Mouse (Mus musculus): ENCODE results near the gene Dync1i2. TPM values are rescaled to one million over a fixed set of nuclear protein-coding genes. Genes with fewer than 3 reads are reported as not detected.

Gene Dync1i2
- polyA plus RNA-seq, 1 experiment from 2014 or later: 73.4 TPM

- Histone ChIP-seq H3K4me2 (ENCODE audit: low read length) (no peak overlapping the region), H3K4me1 (ENCODE audit: control insufficient read depth in 2 of 2, insufficient read depth in 2 of 2, low read length in 2 of 2) (peaks cover 9 to 12% of the 10 kb centered on the region in 2 experiments), H3K27ac (replicated peaks in 1 of 2; ENCODE audit: control insufficient read depth in 1 of 2, insufficient read depth in 1 of 2, low read depth in 2 of 2, low read length in 2 of 2) (no peak overlapping the region), H3K9me3 (ENCODE audit: control insufficient read depth, low read length) (no peaks in the 10 kb centered on the region), H3K9ac (ENCODE audit: low read length) (no peak overlapping the region), H3K36me3 (ENCODE audit: control insufficient read depth, insufficient read depth, low read length) (no peaks in the 10 kb centered on the region), H3K27me3 (ENCODE audit: control insufficient read depth, insufficient read depth, low read length) (peaks cover 2% of the 10 kb centered on the region; the same call in 1 of the 2 replicates), H3K4me3 (ENCODE audit: control insufficient read depth in 1 of 2, insufficient read depth in 1 of 2, low read depth in 1 of 2, low read length in 2 of 2) (no peak overlapping the region)
- ATAC-seq (ENCODE audit: insufficient number of reproducible peaks, insufficient read depth, low FRiP score, low read depth): no peak
- 62% methylated on average over 10 of the region's 10 CpGs for WGBS
Observed at GRCm38 (mm10) chr2:71194137-71194960, 17.2 kb upstream of the Dync1i2 start.

DNA sequence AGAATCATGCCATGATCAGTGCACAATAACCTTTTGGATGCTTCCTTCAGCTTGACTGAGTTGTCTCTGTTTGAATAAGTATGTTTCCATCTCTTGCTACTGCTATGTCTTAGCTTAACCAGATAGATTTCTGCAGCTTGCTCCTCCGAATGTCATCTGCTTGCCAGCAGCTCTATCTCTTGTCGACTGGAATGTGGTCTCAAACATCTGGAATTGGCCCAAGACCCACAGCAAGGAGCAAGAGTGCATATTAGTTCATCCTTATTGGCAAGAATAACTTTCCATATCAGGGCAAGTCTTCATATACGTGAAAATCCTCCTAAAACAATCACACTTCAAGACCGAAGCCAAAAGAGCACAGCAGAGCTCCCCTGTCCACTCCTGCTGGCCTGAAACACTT lies 14.6 kb upstream of the Dync1i2 start:
- no peak overlapping the region for H3K4me2 ChIP-seq (ENCODE audit: low read length)
- 47% methylated on average over 4 of the region's 4 CpGs for WGBS
- 0 out of 4 replicates have a peak overlapping the region, but pooled peaks of 1 of the 2 experiments have one; percentile 5 for H3K27ac ChIP-seq (replicated peaks in 1 of 2; ENCODE audit: control insufficient read depth in 1 of 2, insufficient read depth in 1 of 2, low read depth in 2 of 2, low read length in 2 of 2)
- peaks cover 8 to 9% of the 10 kb centered on the region in 2 experiments for H3K4me1 ChIP-seq (ENCODE audit: control insufficient read depth in 2 of 2, insufficient read depth in 2 of 2, low read length in 2 of 2)
- H3K4me3 ChIP-seq (ENCODE audit: control insufficient read depth in 1 of 2, insufficient read depth in 1 of 2, low read depth in 1 of 2, low read length in 2 of 2): no peak overlapping the region
- no peaks in the 10 kb centered on the region for H3K27me3 ChIP-seq (ENCODE audit: control insufficient read depth, insufficient read depth, low read length)
- H3K36me3 ChIP-seq (ENCODE audit: control insufficient read depth, insufficient read depth, low read length): no peaks in the 10 kb centered on the region
- H3K9me3 ChIP-seq (ENCODE audit: control insufficient read depth, low read length): no peaks in the 10 kb centered on the region
- no peak overlapping the region for H3K9ac ChIP-seq (ENCODE audit: low read length)
- ATAC-seq (ENCODE audit: insufficient number of reproducible peaks, insufficient read depth, low FRiP score, low read depth): no peak

DNA sequence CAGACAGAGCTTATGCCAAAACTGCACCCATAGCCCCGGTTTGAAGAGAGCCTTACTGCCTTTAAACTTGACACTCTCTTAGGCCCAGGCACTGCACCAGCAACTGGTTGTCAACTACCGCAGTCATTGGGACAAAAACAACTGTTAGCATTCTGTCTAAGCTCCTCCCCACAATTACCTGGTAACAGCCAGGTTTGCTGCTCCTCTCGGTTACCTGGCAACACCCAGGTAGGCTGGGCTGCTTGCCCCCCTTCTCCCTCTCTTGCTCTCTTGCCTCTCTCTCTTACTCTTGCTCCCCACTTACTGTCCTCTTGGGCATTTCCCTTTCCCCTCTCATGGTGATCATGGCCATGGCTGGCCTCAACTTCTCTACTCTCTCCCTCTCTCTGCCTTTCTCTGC lies 12.6 kb upstream of the Dync1i2 start:
- H3K9ac ChIP-seq (ENCODE audit: low read length): no peak overlapping the region
- no peak overlapping the region for H3K4me3 ChIP-seq (ENCODE audit: control insufficient read depth in 1 of 2, insufficient read depth in 1 of 2, low read depth in 1 of 2, low read length in 2 of 2)
- H3K27ac ChIP-seq (replicated peaks in 1 of 2; ENCODE audit: control insufficient read depth in 1 of 2, insufficient read depth in 1 of 2, low read depth in 2 of 2, low read length in 2 of 2): no peak overlapping the region
- no peak for ATAC-seq (ENCODE audit: insufficient number of reproducible peaks, insufficient read depth, low FRiP score, low read depth)
- peaks cover 4 to 5% of the 10 kb centered on the region in 2 experiments for H3K4me1 ChIP-seq (ENCODE audit: control insufficient read depth in 2 of 2, insufficient read depth in 2 of 2, low read length in 2 of 2)
- no peaks in the 10 kb centered on the region for H3K9me3 ChIP-seq (ENCODE audit: control insufficient read depth, low read length)
- 56% methylated on average over 3 of the region's 3 CpGs for WGBS
- H3K4me2 ChIP-seq (ENCODE audit: low read length): no peak overlapping the region
- H3K27me3 ChIP-seq (ENCODE audit: control insufficient read depth, insufficient read depth, low read length): no peaks in the 10 kb centered on the region
- H3K36me3 ChIP-seq (ENCODE audit: control insufficient read depth, insufficient read depth, low read length): no peaks in the 10 kb centered on the region

DNA sequence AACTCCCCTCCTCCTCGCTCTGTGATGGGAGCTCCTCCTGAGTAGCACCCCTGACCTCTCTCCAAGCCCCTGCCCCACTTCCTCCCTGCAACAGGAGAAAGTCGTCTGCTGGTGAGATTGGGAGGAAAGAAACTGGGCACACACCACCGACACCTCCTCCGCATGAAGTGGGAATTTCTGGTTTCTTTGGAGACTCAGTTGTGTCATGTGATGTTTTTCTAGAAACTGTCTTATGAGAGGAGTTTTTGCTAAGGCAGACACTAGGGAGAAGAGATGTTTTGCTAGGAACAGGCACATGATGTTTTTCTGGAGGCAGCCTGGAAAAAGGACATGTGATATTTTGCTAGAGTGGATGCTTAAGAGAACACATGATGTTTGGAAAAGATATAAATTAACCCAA lies 11.0 kb upstream of the Dync1i2 start:
- Histone ChIP-seq H3K27ac (replicated peaks in 1 of 2; ENCODE audit: control insufficient read depth in 1 of 2, insufficient read depth in 1 of 2, low read depth in 2 of 2, low read length in 2 of 2) (no peak overlapping the region), H3K36me3 (ENCODE audit: control insufficient read depth, insufficient read depth, low read length) (no peaks in the 10 kb centered on the region), H3K4me1 (ENCODE audit: control insufficient read depth in 2 of 2, insufficient read depth in 2 of 2, low read length in 2 of 2) (no peaks in the 10 kb centered on the region; a peak in 1 of 4 replicates), H3K4me3 (ENCODE audit: control insufficient read depth in 1 of 2, insufficient read depth in 1 of 2, low read depth in 1 of 2, low read length in 2 of 2) (no peak overlapping the region), H3K4me2 (ENCODE audit: low read length) (no peak overlapping the region), H3K9me3 (ENCODE audit: control insufficient read depth, low read length) (no peaks in the 10 kb centered on the region), H3K27me3 (ENCODE audit: control insufficient read depth, insufficient read depth, low read length) (no peaks in the 10 kb centered on the region), H3K9ac (ENCODE audit: low read length) (no peak overlapping the region)
- 37% methylated on average over 4 of the region's 4 CpGs for WGBS
- ATAC-seq (ENCODE audit: insufficient number of reproducible peaks, insufficient read depth, low FRiP score, low read depth): no peak

DNA sequence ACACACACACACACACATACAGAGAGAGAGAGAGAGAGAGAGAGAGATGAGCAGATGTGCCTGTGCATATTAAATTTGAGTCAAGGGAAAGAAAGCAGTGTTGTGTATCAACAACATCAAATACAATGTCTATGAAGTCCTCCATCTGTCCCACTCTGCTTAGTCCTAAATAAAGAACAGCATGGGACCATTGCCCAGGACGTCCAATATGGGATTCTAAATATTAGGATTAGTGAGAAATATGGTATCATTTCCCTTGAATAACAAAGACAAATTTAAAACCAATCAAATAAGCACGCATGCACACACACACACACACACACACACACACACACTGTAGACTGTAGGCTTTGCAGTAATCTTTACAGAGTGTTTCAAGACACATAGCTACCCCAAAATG lies 9.6 kb upstream of the Dync1i2 start:
- Histone ChIP-seq H3K27ac (replicated peaks in 1 of 2; ENCODE audit: control insufficient read depth in 1 of 2, insufficient read depth in 1 of 2, low read depth in 2 of 2, low read length in 2 of 2) (no peak overlapping the region), H3K9me3 (ENCODE audit: control insufficient read depth, low read length) (no peaks in the 10 kb centered on the region), H3K27me3 (ENCODE audit: control insufficient read depth, insufficient read depth, low read length) (0 out of 2 replicates have a peak, but pooled peaks cover under 1% of the 10 kb centered on the region), H3K9ac (ENCODE audit: low read length) (no peak overlapping the region), H3K4me1 (ENCODE audit: control insufficient read depth in 2 of 2, insufficient read depth in 2 of 2, low read length in 2 of 2) (no peaks in the 10 kb centered on the region; a peak in 1 of 4 replicates), H3K4me3 (ENCODE audit: control insufficient read depth in 1 of 2, insufficient read depth in 1 of 2, low read depth in 1 of 2, low read length in 2 of 2) (no peak overlapping the region), H3K4me2 (ENCODE audit: low read length) (no peak overlapping the region), H3K36me3 (ENCODE audit: control insufficient read depth, insufficient read depth, low read length) (no peaks in the 10 kb centered on the region)
- no peak for ATAC-seq (ENCODE audit: insufficient number of reproducible peaks, insufficient read depth, low FRiP score, low read depth)
- 67% methylated on average over 2 of the region's 2 CpGs for WGBS

DNA sequence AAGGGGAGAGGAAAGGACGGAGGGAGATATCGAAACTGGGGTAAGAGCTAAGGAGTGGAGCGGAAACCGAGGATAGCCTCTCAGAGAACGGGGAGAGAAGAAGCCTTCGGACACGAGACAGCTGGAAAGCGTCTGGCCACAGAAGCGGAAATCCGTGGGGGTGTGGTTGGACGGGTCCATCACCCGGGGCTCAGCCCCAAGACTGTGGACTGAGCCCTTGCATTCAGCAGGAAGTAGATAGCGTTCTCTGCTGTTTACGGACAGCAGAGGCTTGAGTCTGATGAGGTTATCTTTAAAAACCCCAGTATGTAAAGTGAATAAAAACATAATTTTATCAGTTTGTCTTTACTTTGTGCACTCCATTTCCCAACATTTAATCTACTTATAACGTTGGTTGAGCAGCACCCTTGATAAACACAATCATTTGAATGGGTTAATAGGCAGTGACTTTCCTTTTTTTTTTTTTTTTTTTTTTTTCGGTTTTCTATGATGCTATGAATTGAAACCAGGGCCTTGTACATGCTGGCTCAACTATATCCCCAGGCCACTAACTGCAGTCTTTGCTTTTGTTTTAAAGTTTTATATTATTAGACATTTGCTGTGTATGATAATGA lies 7.6 kb upstream of the Dync1i2 start:
- Histone ChIP-seq H3K36me3 (ENCODE audit: control insufficient read depth, insufficient read depth, low read length) (no peaks in the 10 kb centered on the region), H3K27me3 (ENCODE audit: control insufficient read depth, insufficient read depth, low read length) (0 out of 2 replicates have a peak, but pooled peaks cover 3% of the 10 kb centered on the region), H3K9me3 (ENCODE audit: control insufficient read depth, low read length) (no peaks in the 10 kb centered on the region), H3K4me1 (ENCODE audit: control insufficient read depth in 2 of 2, insufficient read depth in 2 of 2, low read length in 2 of 2) (no peaks in the 10 kb centered on the region; a peak in 1 of 4 replicates), H3K4me2 (ENCODE audit: low read length) (peak overlapping the region; percentile 36), H3K9ac (ENCODE audit: low read length) (no peak overlapping the region), H3K27ac (replicated peaks in 1 of 2; ENCODE audit: control insufficient read depth in 1 of 2, insufficient read depth in 1 of 2, low read depth in 2 of 2, low read length in 2 of 2) (peak overlapping the region in 1 of 2 experiments; percentile 60; a peak in 1 of 4 replicates), H3K4me3 (ENCODE audit: control insufficient read depth in 1 of 2, insufficient read depth in 1 of 2, low read depth in 1 of 2, low read length in 2 of 2) (no peak overlapping the region)
- 56% methylated on average over 16 of the region's 16 CpGs for WGBS
- ATAC-seq (ENCODE audit: insufficient number of reproducible peaks, insufficient read depth, low FRiP score, low read depth): no peak

DNA sequence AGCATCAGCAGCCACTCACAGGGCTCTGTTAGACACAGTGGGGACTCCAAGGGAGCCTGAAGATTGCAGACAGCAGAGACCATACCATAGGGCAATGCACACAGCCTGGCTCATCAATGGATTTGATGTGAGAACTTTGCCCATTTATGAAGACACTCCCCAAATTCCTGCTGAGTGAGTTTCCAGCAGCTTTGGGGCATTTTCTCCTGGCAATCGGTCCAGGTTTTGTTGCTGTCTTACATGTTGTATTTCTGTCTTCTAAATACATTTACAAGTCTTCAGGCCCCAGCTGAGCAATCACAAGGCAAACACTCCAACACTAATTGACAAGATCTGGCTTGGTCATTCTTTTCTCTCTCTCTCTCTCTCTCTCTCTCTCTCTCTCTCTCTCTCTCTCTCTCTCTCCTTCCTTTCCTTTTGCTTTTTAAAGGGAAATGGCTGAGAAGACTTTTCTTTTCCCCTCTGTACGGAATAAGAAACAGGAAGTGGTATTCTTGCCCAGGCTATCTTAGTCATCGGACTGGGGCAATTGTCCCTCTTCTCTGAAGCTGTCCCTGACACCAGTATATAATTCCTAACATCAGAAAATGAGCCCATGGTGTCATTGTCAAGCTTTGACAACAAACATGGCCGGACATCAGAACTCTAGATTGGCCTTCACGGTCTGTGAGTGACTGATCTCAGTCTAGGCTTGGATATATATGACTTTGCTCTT lies 2.3 kb upstream of the Dync1i2 start:
- Histone ChIP-seq H3K9ac (ENCODE audit: low read length) (no peak overlapping the region), H3K36me3 (ENCODE audit: control insufficient read depth, insufficient read depth, low read length) (0 out of 2 replicates have a peak, but pooled peaks cover under 1% of the 10 kb centered on the region), H3K9me3 (ENCODE audit: control insufficient read depth, low read length) (no peaks in the 10 kb centered on the region), H3K4me3 (ENCODE audit: control insufficient read depth in 1 of 2, insufficient read depth in 1 of 2, low read depth in 1 of 2, low read length in 2 of 2) (no peak overlapping the region), H3K4me1 (ENCODE audit: control insufficient read depth in 2 of 2, insufficient read depth in 2 of 2, low read length in 2 of 2) (peaks cover 0 to 6% of the 10 kb centered on the region in 2 experiments; a peak in 2 of 4 replicates), H3K4me2 (ENCODE audit: low read length) (no peak overlapping the region), H3K27me3 (ENCODE audit: control insufficient read depth, insufficient read depth, low read length) (0 out of 2 replicates have a peak, but pooled peaks cover 3% of the 10 kb centered on the region), H3K27ac (replicated peaks in 1 of 2; ENCODE audit: control insufficient read depth in 1 of 2, insufficient read depth in 1 of 2, low read depth in 2 of 2, low read length in 2 of 2) (no peak overlapping the region)
- 62% methylated on average over 5 of the region's 5 CpGs for WGBS
- no peak for ATAC-seq (ENCODE audit: insufficient number of reproducible peaks, insufficient read depth, low FRiP score, low read depth)
